Mouse (Mus musculus): ENCODE data around the gene Tbpl1. TPM values are rescaled to one million over a fixed set of nuclear protein-coding genes. Genes with fewer than 3 reads are reported as not detected.

The Tbpl1 gene
- total and polyA plus RNA-seq, 2 experiments from 2014 or later: 60.0 to 70.9 TPM

GRCm38 (mm10) chr10:22751175-22751682 is 19.5 kb upstream of the Tbpl1 start:
- no peak for TF ChIP-seq CTCF (IDR thresholded peaks at IDR 0.05; ENCODE audit: low read depth)
- H3K9ac ChIP-seq: no peak overlapping the region
- WGBS: 70% methylated on average over 5 of the region's 5 CpGs

DNA sequence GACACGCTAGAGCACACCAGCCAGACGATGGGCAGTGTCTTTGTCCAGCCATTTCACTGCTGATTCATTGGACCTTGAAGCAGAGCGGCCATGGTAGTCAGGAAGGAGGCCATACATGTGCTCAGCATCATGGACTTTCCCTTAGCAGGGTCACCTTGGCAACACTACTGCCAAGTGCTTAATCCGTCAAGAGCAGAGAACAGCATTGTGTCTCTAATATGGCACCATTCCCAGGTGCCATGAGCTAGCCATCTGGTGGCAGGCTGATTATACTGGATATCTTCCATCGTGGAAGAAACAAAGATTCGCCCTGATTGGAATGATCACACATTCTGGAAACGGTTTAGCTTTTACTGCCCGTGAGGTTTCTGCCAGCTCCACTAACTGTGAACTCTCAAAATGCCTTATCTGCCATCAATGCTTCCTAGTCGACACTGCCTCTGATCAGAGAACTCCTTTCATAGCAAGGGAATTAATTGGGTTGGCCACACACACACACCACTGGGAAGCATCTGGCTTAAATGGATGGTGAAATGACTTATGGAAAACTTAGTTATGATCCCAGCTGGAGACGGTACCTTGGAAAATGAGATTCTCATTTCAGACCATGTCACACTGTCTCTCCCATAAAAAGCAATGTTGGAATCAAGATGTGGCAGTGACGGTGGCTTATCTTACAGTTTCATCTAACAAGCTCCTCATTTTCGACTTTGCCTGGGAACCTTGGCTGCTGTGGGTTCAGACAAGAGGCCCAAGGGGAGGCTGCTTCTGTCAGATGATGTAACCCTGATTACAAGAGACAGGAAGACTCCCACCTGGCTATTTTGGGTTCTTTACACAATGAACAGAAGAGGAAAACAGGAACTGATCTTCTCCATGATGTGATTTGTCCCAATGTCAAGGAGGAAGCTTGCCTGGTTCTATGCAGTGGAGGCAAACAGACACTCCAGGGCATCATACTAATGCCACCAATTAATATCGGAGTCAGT is 14.9 kb upstream of the Tbpl1 start:
- DNase-seq (peak; percentile 86), ATAC-seq (peak; percentile 97)
- no peak for TF ChIP-seq CTCF (IDR thresholded peaks at IDR 0.05; ENCODE audit: low read depth)
- no peak overlapping the region for H3K4me2 ChIP-seq (ENCODE audit: low read depth)
- H3K9ac ChIP-seq: no peak overlapping the region
- no peaks in the 10 kb centered on the region for H3K27me3 ChIP-seq (ENCODE audit: insufficient read depth, low read length)
- no peaks in the 10 kb centered on the region for H3K9me3 ChIP-seq (ENCODE audit: low read length)
- H3K4me1 ChIP-seq (ENCODE audit: insufficient read depth): peaks cover 9% of the 10 kb centered on the region; the same call in 1 of the 2 replicates
- H3K4me3 ChIP-seq (ENCODE audit: low read depth, low read length): no peak overlapping the region
- H3K36me3 ChIP-seq (ENCODE audit: insufficient read depth): no peaks in the 10 kb centered on the region
- 27% methylated on average over 13 of the region's 13 CpGs for WGBS
- peak overlapping the region; percentile 69 for H3K27ac ChIP-seq (ENCODE audit: low read depth, low read length)

More at GRCm38 (mm10) chr10:22751175-22751682, 19.5 kb upstream of the Tbpl1 start:
- DNase-seq: no peak
- no peaks in the 10 kb centered on the region for H3K36me3 ChIP-seq (ENCODE audit: insufficient read depth)
- H3K27ac ChIP-seq (ENCODE audit: low read depth, low read length): no peak overlapping the region
- ATAC-seq: no peak
- H3K27me3 ChIP-seq (ENCODE audit: insufficient read depth, low read length): no peaks in the 10 kb centered on the region
- H3K4me1 ChIP-seq (ENCODE audit: insufficient read depth): peaks cover 6% of the 10 kb centered on the region; the same call in 1 of the 2 replicates
- H3K4me3 ChIP-seq (ENCODE audit: low read depth, low read length): no peak overlapping the region
- H3K9me3 ChIP-seq (ENCODE audit: low read length): no peaks in the 10 kb centered on the region
- H3K4me2 ChIP-seq (ENCODE audit: low read depth): no peak overlapping the region

- Histone ChIP-seq H3K4me2 (ENCODE audit: low read depth) (no peak overlapping the region), H3K36me3 (ENCODE audit: insufficient read depth) (no peaks in the 10 kb centered on the region), H3K27ac (ENCODE audit: low read depth, low read length) (peak overlapping the region; percentile 69), H3K9ac (no peak overlapping the region), H3K4me1 (ENCODE audit: insufficient read depth) (peaks cover 9% of the 10 kb centered on the region; the same call in 1 of the 2 replicates), H3K27me3 (ENCODE audit: insufficient read depth, low read length) (no peaks in the 10 kb centered on the region), H3K4me3 (ENCODE audit: low read depth, low read length) (no peak overlapping the region), H3K9me3 (ENCODE audit: low read length) (no peaks in the 10 kb centered on the region)
- no peak for TF ChIP-seq CTCF (IDR thresholded peaks at IDR 0.05; ENCODE audit: low read depth)
- DNase-seq (no peak), ATAC-seq (peak; percentile 46)
- 40% methylated on average over 7 of the region's 7 CpGs for WGBS
Observed at GRCm38 (mm10) chr10:22745922-22746321, 14.2 kb upstream of the Tbpl1 start.

GRCm38 (mm10) chr10:22732181-22732580 is 443 bp upstream of the Tbpl1 start:
- peaks cover 16% of the 10 kb centered on the region for H3K4me1 ChIP-seq (ENCODE audit: insufficient read depth)
- H3K36me3 ChIP-seq (ENCODE audit: insufficient read depth): no peaks in the 10 kb centered on the region
- WGBS: 60% methylated on average over 10 of the region's 10 CpGs
- TF ChIP-seq CTCF (IDR thresholded peaks at IDR 0.05; ENCODE audit: low read depth): no peak
- H3K27me3 ChIP-seq (ENCODE audit: insufficient read depth, low read length): no peaks in the 10 kb centered on the region
- H3K9ac ChIP-seq: peak overlapping the region; percentile 99; the same call in 1 of the 2 replicates
- no peaks in the 10 kb centered on the region for H3K9me3 ChIP-seq (ENCODE audit: low read length)
- H3K27ac ChIP-seq (ENCODE audit: low read depth, low read length): no peak overlapping the region
- H3K4me2 ChIP-seq (ENCODE audit: low read depth): peak overlapping the region; percentile 89
- DNase-seq (no peak), ATAC-seq (no peak)
- H3K4me3 ChIP-seq (ENCODE audit: low read depth, low read length): peak overlapping the region; percentile 98

DNA sequence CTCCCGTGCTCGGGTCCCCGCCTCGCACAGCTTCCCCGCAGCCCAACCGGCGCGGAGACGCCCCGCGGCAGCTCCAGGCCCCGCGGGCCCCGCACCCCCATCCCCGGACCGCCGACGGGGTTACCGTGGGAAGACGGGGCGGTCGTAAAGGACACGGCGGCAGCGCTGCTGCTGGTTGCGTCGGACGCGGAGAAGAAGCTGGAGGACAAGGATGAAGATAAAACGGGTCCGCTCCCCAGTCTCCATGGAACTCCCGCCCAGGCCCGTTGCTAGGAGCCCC is 806 bp downstream of the Tbpl1 start:
- Histone ChIP-seq H3K4me1 (ENCODE audit: insufficient read depth) (peaks cover 25% of the 10 kb centered on the region), H3K36me3 (ENCODE audit: insufficient read depth) (no peaks in the 10 kb centered on the region), H3K27ac (ENCODE audit: low read depth, low read length) (peak overlapping the region; percentile 98), H3K4me3 (ENCODE audit: low read depth, low read length) (peak overlapping the region; percentile 98), H3K4me2 (ENCODE audit: low read depth) (peak overlapping the region; percentile 89), H3K27me3 (ENCODE audit: insufficient read depth, low read length) (no peaks in the 10 kb centered on the region), H3K9ac (peak overlapping the region; percentile 99), H3K9me3 (ENCODE audit: low read length) (no peaks in the 10 kb centered on the region)
- 2% methylated on average over 33 of the region's 33 CpGs for WGBS
- ATAC-seq: peak; percentile 57; the same call in 1 of the 2 replicates
- no peak for DNase-seq
- no peak for TF ChIP-seq CTCF (IDR thresholded peaks at IDR 0.05; ENCODE audit: low read depth)

GRCm38 (mm10) chr10:22730266-22730991 is 1.3 kb downstream of the Tbpl1 start:
- Histone ChIP-seq H3K36me3 (ENCODE audit: insufficient read depth) (no peaks in the 10 kb centered on the region), H3K27ac (ENCODE audit: low read depth, low read length) (peak overlapping the region; percentile 98), H3K4me1 (ENCODE audit: insufficient read depth) (peaks cover 25% of the 10 kb centered on the region), H3K9ac (peak overlapping the region; percentile 99), H3K9me3 (ENCODE audit: low read length) (no peaks in the 10 kb centered on the region), H3K27me3 (ENCODE audit: insufficient read depth, low read length) (no peaks in the 10 kb centered on the region), H3K4me3 (ENCODE audit: low read depth, low read length) (peak overlapping the region; percentile 98), H3K4me2 (ENCODE audit: low read depth) (peak overlapping the region; percentile 89)
- peak; percentile 58 for DNase-seq
- 4% methylated on average over 38 of the region's 39 CpGs for WGBS
- peak; percentile 59 for ATAC-seq
- TF ChIP-seq CTCF (IDR thresholded peaks at IDR 0.05; ENCODE audit: low read depth): no peak
